Mouse (Mus musculus) brain, embryonic 18.5 days (tissue): ENCODE measurements around the gene Synj2.

Experiments used
- DNase-seq: peaks from one replicate; pipeline ENCODE4 v3.0.0-alpha.2; 2012; ENCODE audit warnings: low read depth, low spot score

Synj2 gene

DNA sequence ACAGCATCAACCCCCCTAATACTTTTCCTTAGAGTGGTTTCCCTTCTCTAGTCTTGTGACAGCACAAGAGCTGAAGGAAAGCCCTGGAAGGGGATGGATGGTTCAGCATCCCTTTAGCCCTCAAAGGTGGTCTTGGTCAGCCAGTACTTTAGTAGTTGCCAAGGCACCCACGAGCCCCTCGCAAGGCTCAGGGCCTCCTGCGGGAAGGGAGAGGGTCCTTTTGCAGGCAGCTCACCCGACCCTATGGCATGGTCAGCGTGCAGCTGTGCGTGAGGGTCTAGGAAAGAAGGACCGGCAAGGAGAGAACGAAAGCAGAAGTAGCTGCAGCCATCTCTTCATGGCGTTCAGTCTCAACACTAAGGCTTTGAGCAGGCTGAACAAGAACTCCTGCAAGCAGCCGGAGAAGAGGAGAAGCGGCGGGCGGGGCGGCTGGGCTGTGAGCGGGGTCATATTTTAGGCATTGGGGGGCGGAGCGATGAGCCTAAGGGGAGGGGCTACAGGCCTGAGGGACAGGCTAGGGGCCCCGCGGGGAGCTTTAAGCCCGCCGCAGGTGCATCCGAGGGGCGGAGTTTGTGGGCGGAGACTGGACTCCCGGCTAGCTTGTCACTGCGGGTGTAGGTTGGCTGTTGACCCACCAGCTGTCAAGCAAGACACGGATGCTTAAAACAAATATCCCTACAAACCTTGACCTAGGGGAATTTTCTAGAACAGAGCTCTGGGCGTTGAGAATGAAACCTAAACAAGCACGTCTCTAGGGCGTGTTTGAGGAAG lies 6.3 kb upstream of the Synj2 start:
- DNase-seq = no peak

DNA sequence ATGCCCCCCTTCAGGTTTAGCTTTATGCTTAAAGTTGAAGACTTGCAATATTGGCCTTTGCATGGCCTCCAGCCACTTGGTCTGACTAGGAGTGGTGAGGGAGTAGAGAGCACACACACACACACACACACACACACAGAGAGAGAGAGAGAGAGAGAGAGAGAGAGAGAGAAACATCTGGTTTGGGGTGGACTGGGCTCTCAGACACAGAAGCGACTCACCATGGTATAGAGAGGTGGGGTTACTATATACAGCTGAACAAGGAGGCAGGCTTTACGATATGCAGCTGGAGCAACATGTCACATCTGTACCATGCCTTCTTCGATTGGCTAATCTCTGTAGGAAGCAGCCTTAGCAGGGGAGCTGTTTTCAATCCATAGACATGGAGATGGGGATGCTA lies 5.4 kb upstream of the Synj2 start:
- DNase-seq = no peak

DNA sequence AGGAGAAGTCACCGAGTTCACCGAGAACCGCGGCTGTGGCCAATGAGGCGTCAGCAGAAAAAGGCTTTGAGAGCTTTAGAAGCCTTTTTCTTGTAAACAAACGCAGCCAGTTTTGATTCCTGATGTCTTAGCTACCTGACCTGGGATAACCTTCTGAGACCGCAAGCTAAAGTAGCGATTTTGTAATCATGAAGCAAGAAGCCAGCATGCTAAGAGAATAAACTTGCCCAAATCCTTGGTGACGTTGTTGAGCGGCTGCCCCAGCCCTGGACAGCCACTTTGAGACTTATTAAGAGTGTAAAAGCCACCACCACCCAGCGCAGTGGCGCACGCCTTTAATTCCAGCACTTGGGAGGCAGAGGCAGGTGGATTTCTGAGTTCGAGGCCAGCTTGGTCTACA lies 4.8 kb upstream of the Synj2 start:
- no peak for DNase-seq

DNA sequence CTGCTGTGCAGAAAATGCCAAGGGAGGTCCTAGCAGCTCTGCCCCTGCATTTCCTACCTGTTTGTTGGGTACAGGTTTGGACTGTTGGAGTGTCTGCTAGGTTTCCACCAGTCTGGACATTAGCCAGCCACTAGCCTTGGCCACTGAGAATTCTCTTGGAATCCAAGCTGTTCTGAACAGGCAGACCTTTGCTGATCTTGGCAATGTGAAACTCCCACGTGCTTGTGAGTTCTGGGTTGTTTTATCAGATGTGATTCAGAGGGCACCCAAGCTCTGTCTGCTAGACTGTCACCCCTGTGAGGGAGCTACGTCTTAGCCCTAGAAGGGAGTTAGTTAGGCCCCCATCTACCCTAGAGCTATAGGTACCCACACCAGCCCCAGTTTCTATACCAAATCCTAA lies 3.6 kb upstream of the Synj2 start:
- DNase-seq = no peak

DNA sequence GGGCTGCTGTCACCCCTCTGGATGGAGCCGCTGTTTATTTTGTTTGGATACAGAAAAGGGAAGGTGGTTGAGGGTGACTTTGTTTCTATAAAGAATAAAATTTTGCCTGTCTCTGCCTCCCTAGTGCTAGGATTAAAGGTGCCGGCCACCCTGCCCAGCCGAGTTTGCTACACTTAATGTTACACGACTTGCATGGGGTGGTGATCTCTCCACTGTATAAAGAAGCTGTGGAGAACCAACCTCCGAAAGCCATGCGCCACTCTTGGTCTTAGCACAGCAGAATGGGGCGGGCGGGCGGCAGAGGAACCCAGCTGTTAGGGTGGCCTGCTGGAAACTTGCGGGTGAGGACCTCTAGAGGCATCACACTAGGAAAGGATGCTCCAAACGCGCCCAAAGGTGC lies 1.2 kb upstream of the Synj2 start:
- no peak for DNase-seq

DNA sequence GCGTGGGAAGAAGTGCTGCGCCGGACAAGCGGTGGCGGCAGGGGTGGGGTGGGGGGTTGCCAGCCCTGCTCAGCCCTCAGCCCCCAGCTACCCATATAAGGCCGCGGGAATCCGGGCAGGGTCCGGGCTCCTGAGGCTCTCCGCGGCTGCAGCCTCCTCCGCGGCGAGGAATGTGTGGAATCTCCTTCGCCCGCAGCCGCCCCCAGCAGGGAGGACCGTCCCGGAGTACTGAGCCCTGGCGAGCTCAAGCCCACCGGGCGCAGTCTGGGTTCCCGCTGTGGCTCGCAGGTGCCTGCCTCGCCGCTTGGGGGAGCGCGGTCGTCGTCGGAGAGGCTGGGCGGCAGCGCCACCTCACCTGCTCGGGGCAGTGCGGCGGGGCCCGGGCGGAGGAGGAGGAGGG lies 288 bp upstream of the Synj2 start:
- no peak for DNase-seq

DNA sequence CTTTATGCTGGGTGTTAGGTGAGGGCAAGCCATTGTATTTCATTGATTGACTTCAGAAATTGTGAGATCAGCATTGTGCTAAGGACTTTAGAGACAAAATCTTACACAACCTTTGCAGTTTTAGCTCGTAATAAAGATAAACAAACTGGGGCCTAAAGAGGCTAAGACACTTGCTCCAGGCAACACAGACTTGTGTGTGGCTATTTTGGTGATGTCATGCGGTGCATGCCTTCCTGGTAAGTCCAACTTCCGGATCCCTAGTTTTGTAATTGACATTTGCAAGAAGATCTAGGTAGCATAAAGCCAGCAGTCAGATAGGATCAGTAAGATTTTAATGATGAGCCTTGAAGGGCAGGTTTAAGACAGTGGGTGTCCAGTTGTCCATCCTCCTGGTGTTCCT lies 1.1 kb downstream of the Synj2 start:
- DNase-seq = no peak

DNA sequence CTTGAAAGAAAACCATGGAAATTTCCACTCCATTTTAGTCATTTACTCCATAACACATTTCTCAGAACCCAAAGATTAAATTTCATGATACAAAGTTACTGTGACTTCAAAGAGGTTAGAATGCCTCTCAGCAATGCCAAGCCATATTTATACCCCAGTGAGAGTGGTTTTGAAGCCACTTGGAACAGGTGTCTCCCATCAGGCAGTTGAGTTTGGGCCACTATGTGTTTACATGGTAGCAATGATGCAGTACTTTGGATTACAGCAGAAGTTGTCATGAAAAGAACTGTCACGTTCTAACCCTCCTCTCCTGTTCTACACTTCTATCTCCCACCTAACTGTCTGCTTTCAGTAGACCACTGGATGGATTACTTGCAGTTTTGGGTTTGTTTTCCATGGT lies 2.0 kb downstream of the Synj2 start:
- no peak for DNase-seq

DNA sequence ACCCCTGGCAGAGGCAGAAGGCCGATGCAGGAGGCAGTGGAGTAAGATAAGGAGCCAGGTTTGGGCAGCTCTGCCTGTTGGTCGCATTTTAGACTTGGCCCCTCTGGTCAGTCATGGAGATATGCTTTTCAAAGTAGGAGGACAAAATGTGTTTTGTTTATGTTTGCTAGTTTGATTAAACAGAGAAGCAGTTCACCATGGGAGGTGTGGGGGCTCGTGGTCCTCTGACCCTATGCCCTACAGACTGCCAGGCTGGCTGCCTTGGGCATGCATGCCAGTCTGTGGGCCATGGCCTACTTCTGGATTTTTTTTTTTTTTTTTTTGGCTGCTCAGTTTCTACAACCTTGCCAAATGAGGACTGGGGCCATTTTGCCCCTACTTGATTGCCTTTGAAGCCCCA lies 6.0 kb downstream of the Synj2 start:
- DNase-seq = no peak

DNA sequence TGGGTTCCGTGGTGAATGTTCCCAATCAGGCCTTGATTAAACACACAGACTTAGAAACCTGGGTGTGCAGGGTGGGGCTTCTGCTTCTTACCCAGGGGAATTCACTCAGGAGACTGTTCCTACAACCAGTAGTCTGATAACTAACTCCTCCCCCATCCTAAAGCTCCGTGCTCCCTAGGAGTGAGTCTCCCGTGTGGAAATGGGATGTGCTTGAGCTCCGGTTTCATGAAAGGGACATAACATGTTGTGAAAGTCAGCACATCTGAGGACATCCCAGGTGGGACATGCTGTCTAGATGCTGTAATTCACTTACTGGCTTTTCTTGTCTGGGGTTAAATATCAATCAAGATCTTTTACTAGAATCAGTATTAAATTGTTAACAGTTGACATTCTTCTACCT lies 11.4 kb downstream of the Synj2 start:
- no peak for DNase-seq

DNA sequence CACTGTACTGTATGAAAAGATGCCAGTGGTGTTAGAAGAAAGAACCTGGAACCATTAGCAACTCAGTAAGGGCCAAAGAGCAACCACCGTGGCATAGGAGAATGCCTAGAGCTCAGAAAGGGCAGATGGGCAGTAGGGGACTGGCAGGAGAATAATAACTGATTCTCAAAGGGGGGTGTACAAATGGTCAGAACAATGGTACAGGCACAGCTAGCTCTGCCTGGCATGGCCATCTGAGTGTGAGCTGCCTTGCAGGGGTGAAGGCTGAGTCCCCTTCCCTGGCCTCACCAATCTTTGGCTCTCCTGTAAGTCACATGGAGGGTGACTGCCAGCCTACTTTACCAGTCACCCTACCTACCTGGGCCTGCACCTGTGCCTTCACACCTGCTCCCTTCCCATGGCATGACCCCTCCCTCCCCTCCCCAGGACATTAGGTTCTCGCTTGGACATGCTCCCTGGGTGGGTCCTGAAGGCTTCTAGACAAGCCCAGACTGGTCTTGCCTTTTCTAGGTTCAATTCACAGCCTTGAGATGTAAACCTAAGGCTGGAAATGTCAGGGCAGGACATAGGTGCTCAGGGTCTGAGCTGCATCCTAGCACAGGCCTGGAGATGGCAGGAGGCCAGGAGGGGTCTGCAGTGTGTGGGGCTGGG lies 15.4 kb downstream of the Synj2 start:
- no peak for DNase-seq

DNA sequence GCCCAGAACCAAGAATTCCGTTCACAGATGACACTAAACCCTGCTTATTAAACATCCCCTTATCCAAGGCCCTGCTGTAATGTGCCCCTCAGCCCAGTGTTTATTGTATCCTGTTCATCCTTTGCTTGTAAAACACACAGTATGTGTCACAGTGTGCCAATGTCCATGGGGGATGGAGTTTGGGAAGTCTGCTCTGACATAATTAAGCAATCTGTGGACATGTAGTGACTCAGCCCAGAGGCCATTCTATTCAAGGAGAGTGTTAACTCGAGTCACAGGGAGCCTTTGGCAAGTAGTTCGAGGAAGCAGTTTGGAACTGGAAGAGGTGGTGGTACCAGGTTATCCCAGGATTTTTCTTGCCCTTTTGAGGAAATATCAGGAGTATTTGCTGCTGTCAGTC lies 16.0 kb downstream of the Synj2 start:
- no peak for DNase-seq

DNA sequence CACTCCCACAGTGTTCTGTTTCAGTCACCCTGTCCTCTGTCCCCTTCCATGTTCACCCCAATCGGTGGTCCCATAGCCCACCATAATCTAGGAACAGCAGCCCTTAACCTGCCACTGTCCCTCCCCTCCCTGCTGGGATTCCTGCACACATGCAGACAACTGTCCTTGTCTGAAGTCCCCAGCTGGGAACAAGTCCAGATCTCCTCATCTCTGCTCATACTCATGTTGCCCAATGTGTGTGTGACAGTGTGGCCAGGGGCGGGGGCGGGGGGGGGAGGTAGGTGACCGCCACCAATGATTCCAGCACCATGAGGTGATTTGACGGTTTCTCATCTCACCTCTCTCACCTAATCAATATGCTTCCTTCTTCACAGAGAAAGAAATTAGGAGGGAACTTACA lies 17.1 kb downstream of the Synj2 start:
- no peak for DNase-seq

DNA sequence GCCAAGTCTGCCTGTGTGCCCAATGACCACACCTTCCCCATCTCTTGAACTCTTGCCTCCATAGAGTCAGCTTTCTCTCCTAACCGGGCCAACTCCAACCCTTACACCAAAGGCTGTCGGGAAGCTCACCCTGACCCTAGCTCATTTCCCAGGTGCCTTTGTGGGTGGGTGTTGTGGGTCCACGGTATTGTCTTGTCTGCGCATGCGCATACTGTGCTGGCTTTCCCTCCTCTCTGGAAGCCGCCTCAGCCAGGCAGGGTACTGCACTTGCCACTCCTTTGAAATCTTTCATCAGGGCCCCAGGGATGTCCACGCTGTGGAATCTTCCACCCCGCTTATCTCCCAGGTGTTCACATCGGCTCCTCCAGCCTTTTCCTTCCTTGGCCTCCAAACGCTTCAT lies 17.6 kb downstream of the Synj2 start:
- no peak for DNase-seq

DNA sequence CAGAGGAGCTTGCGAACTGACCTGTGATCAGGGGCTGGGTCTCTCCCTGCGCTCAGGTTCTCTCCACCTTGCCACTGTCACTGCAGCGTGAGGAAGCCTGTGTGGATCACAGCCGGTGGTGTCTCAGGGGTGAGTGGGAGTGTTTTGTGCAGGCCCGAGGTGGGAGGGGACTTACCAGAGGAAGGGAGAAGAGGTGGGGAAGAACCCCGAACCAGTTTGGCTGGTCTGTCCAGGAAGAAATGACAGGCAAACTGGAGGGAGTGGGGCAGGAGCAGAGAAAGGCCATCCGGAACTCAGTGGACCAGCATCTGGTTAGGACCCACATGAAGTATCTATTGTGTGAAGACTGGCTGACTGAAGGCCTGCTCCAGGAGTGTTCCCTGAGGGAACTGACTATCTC lies 18.0 kb downstream of the Synj2 start:
- DNase-seq = no peak

DNA sequence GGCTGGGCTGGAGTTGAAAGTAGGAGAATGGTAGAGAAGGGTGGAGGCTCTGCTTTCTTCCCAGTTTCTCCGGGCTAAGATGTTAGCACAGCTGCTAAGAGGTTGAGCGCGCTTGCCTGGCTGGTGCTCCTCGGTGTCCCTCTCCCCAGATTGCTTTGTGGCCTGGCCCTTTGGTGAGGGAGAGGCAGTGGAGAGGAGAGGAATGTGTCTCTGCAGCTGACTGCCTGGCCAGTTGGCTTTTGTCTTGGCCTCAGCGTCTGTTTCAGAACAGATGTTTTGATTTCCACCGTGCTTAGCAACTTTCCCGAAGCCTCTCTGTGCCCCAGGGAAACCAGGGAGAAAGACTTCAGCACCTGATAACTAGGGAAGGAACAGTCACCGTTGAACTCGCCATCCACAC lies 18.7 kb downstream of the Synj2 start:
- no peak for DNase-seq

DNA sequence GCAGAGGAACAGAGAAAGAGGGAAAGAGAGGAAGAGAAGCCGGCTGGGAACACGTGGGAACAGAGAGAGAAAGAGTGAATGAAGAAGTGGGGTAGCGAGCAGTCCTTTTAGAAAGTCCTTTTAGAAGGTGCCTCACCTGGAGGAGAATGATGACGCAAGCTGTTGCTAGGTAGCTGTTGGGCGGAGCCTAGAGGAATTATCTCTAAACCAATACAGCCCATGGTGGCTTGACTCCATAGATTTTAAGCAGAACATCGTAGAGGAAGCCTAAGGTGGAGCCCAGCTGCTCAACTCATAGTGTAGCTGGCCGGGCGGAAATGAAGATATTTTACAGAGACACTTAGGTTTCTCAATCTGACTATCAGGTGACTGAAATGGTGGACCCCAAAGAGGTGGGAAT lies 22.7 kb downstream of the Synj2 start:
- DNase-seq = no peak

DNA sequence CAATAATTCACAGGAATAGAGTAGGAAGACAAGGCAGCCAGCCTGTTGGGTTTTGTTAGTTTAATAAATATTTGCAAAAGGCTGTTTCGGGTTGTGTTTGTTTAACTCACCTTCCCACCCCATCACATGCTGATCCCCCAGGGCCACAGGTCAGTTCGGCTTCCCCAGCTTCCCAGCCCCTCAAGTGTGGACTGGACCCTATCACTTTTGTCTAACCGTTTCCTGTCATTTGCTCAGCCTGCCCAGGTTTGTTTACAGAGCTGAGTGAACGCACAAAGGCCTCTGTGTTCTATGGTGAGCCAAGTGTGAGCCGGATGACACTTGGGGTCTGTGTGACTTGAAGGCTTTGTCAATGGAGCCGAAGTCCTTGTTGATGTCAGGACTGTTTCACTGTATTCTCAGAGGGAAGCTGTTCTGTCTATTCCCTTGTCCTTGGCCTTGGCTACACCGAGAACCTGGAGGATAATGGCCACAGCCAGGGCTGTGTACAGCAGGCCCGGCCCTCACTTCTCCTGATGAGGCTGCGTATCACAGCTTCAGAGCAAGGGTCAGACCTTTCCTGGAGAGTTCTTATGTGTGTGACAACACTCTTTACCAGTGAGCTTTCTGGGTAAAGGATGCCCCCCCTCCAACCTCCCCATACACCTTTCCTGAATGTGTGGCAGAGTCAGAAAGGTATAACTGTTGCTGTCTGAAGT lies 24.2 kb downstream of the Synj2 start:
- no peak for DNase-seq

DNA sequence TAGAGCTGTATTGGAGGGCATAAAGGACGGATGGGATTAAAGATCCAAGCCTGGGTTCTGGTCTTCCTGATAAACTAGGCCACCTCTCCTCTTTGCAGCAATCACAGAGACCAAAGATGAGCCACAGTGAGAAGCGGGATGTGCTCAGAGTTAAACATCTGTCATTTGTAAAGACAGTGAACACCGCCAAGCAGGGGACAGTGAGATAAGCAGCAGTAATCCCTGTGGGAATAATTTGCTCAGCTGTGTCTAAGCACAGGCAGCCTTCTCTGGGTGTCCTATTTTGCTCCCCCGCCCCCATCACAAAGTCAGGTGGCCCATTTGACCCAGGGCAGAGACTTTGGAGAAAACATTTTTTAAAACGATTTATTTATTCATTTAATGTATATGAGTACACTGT lies 25.6 kb downstream of the Synj2 start:
- no peak for DNase-seq

DNA sequence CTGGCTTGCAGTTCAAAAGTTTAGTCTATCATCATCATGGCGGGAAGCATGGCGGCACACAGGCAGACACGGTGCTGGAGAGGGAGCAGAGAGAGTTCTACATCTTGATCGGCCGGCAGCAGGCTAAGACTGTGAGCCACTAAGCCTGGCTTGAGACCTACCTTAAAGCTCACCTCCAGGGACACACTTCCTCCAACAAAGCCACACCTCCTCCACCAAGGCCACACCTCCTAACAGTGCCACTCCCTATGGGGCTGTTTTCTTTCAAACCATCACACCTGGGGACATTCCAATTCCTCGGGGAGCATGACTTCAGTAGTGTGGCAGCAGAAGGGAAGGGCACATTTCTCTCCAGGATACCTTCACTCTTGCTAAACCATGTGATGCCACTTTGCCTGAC lies 27.5 kb downstream of the Synj2 start:
- DNase-seq = no peak

DNA sequence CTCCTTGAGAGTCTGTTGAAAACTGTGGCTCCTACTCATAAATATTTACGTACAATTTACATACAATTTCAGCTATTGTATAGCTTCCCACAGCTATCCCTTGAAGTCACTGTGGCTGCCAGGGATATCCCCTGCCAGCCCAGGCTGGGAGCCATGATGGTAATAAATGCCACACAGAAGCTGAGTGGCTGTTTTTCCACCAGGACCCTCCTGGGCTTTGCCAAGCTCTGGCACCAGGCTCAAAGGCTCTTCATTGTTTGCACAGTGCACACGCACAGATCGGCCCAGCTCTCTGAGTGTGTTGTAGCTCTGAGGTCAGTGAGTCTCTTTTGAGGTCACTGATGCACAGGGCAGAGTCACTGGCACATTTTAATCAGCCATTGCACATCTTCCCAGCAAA lies 28.2 kb downstream of the Synj2 start:
- DNase-seq = no peak

DNA sequence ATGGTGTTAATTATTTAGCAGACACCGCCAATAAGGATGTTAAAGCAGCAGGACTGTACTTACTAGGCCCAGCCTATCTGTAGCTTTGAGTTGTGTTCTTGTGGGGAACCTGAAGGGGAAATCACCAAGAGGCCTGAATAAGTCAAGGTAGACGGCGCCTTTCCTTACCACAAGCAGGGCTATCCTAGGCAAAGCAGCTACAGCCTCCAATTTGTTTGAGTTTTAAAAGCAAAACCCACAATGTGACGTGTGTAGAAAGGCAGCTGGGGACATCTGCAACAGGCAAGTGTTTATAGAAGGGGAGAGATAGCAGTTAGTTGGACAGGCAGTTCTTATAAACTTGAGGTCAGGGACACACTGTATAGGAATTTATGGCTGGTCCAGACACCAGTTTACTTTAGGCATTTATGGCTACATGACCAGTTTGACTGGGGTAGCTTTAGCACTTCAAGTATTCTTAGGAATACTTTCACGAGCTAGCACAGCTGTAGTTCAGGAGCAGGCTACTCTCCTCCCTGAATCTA lies 29.3 kb downstream of the Synj2 start:
- DNase-seq = no peak

DNA sequence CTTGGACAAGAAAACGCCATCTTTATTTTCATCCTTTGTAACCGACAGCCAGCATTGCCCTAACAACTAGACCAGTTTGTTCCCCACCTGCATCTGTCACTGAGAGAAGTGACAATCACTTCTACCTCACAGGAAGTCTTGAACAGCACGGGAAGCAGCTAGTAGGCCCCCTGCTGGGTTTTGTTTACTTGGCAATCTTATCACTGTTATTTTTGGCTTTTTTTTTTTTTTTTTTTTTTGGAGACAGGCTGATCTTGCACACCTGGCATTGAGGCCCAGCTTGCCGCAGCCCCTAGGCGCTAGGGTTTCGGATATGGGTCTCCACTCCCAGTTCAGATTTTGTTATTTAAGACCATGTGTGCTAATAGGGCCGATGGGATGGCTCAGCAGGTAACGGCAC lies 32.5 kb downstream of the Synj2 start:
- no peak for DNase-seq
